Mouse (Mus musculus): ENCODE results near the gene C2cd5. TPM values are rescaled to one million over a fixed set of nuclear protein-coding genes. Genes with fewer than 3 reads are reported as not detected.
A peak's percentile ranks its signal among the peaks of the same experiment; 100 is the strongest.

Gene C2cd5
- total and polyA plus RNA-seq, 3 experiments: 16.2 to 47.6 (median 30.5) TPM

DNA sequence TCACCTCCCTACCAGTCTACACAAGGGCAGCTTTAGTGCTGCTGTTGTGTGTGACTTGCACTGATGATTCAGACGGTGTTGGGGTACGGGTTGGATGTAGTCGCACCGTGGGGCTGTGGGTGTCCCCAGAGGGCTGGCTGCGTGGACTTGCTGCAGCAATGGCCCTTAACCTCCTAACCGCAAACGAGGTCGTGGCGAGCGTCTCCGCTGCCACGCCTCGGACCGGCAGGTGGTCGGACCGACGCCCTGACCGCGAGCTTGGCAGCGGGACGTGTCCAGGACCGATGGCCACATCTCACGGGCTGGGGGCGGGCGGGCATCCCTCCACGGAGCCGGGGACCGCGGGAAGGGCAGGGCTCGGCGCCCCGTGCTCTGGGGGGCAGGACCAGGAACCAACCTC is 660 bp downstream of the C2cd5 start:
- Histone ChIP-seq H3K9ac (ENCODE audit: control insufficient read depth, low read depth, low read length, poor library complexity, severe bottlenecking) (peak overlapping the region; percentile 86), H3K79me2 (ENCODE audit: control insufficient read depth, insufficient read depth, low read length, poor library complexity) (peaks cover 16% of the 10 kb centered on the region), H3K4me1 (ENCODE audit: control insufficient read depth in 1 of 2, insufficient read depth in 2 of 2, low read length in 2 of 2) (peaks cover 0 to 9% of the 10 kb centered on the region in 2 experiments; a peak in 2 of 4 replicates), H3K36me3 (ENCODE audit: control insufficient read depth in 1 of 2, insufficient read depth in 2 of 2, low read length in 2 of 2) (peaks cover 0 to 4% of the 10 kb centered on the region in 2 experiments; a peak in 3 of 4 replicates), H3K4me3 (ENCODE audit: control insufficient read depth in 1 of 2, insufficient read depth in 1 of 2, low read depth in 2 of 2, low read length in 2 of 2) (peak overlapping the region; percentile 65 to 75), H3K9me3 (replicated peaks; ENCODE audit: insufficient read depth, low read length) (no peaks in the 10 kb centered on the region), H3K27me3 (ENCODE audit: control insufficient read depth in 1 of 2, insufficient read depth in 2 of 2, low read length in 2 of 2) (no peaks in the 10 kb centered on the region), H3K27ac (ENCODE audit: control insufficient read depth, low read depth, low read length) (peak overlapping the region; percentile 83)
- TF ChIP-seq SIN3A (IDR thresholded peaks at IDR 0.05; ENCODE audit: low read length) (0 out of 2 replicates have a peak, but pooled peaks have one; percentile 3), KAT2A (conservative IDR thresholded peaks at IDR 0.05; ENCODE audit: low read depth, low read length) (no peak), GABPA (IDR thresholded peaks at IDR 0.05; ENCODE audit: low read depth, low read length) (no peak)
- peak; percentile 67 for DNase-seq (ENCODE audit: low read depth, low spot score)

GRCm38 (mm10) chr6:143095126-143095525 is 4.8 kb downstream of the C2cd5 start:
- H3K27me3 ChIP-seq (ENCODE audit: control insufficient read depth in 1 of 2, insufficient read depth in 2 of 2, low read length in 2 of 2): no peaks in the 10 kb centered on the region
- H3K4me3 ChIP-seq (ENCODE audit: control insufficient read depth in 1 of 2, insufficient read depth in 1 of 2, low read depth in 2 of 2, low read length in 2 of 2): no peak overlapping the region
- no peak for DNase-seq (ENCODE audit: low read depth, low spot score)
- peaks cover 13% of the 10 kb centered on the region for H3K79me2 ChIP-seq (ENCODE audit: control insufficient read depth, insufficient read depth, low read length, poor library complexity)
- no peaks in the 10 kb centered on the region for H3K9me3 ChIP-seq (replicated peaks; ENCODE audit: insufficient read depth, low read length)
- H3K36me3 ChIP-seq (ENCODE audit: control insufficient read depth in 1 of 2, insufficient read depth in 2 of 2, low read length in 2 of 2): peaks cover 2 to 7% of the 10 kb centered on the region in 2 experiments; a peak in 3 of 4 replicates
- no peak for TF ChIP-seq ZKSCAN1 (IDR thresholded peaks at IDR 0.05; ENCODE audit: low read depth, low read length)
- TF ChIP-seq MAFK (IDR thresholded peaks at IDR 0.05; ENCODE audit: borderline replicate concordance, low read depth, low read length): no peak
- TF ChIP-seq RAD21 (IDR thresholded peaks at IDR 0.05; ENCODE audit: low read depth, low read length): no peak
- TF ChIP-seq MYB (IDR thresholded peaks at IDR 0.05; ENCODE audit: low read depth, low read length): no peak
- no peak for TF ChIP-seq ZNF384 (IDR thresholded peaks at IDR 0.05; ENCODE audit: low read depth, low read length)
- no peak overlapping the region for H3K9ac ChIP-seq (ENCODE audit: control insufficient read depth, low read depth, low read length, poor library complexity, severe bottlenecking)
- no peak overlapping the region for H3K27ac ChIP-seq (ENCODE audit: control insufficient read depth, low read depth, low read length)
- peaks cover 0 to 9% of the 10 kb centered on the region in 2 experiments; a peak in 2 of 4 replicates for H3K4me1 ChIP-seq (ENCODE audit: control insufficient read depth in 1 of 2, insufficient read depth in 2 of 2, low read length in 2 of 2)

GRCm38 (mm10) chr6:143092856-143093255 is 7.1 kb downstream of the C2cd5 start:
- H3K4me3 ChIP-seq (ENCODE audit: control insufficient read depth in 1 of 2, insufficient read depth in 1 of 2, low read depth in 2 of 2, low read length in 2 of 2): no peak overlapping the region
- H3K9ac ChIP-seq (ENCODE audit: control insufficient read depth, low read depth, low read length, poor library complexity, severe bottlenecking): no peak overlapping the region
- no peaks in the 10 kb centered on the region for H3K27me3 ChIP-seq (ENCODE audit: control insufficient read depth in 1 of 2, insufficient read depth in 2 of 2, low read length in 2 of 2)
- H3K27ac ChIP-seq (ENCODE audit: control insufficient read depth, low read depth, low read length): no peak overlapping the region
- H3K79me2 ChIP-seq (ENCODE audit: control insufficient read depth, insufficient read depth, low read length, poor library complexity): peaks cover 4% of the 10 kb centered on the region; the same call in 1 of the 2 replicates
- no peaks in the 10 kb centered on the region for H3K9me3 ChIP-seq (replicated peaks; ENCODE audit: insufficient read depth, low read length)
- H3K4me1 ChIP-seq (ENCODE audit: control insufficient read depth in 1 of 2, insufficient read depth in 2 of 2, low read length in 2 of 2): peaks cover 0 to 7% of the 10 kb centered on the region in 2 experiments; a peak in 1 of 4 replicates
- no peak for DNase-seq (ENCODE audit: low read depth, low spot score)
- peaks cover 3 to 7% of the 10 kb centered on the region in 2 experiments for H3K36me3 ChIP-seq (ENCODE audit: control insufficient read depth in 1 of 2, insufficient read depth in 2 of 2, low read length in 2 of 2)
- TF ChIP-seq NRF1 (IDR thresholded peaks at IDR 0.05; ENCODE audit: insufficient read depth, low read depth, low read length, poor library complexity, severe bottlenecking) (no peak), MXI1 (IDR thresholded peaks at IDR 0.05; ENCODE audit: low read depth, low read length) (no peak), ZNF384 (IDR thresholded peaks at IDR 0.05; ENCODE audit: low read depth, low read length) (no peak), MAFK (IDR thresholded peaks at IDR 0.05; ENCODE audit: borderline replicate concordance, low read depth, low read length) (no peak), MAZ (IDR thresholded peaks at IDR 0.05; ENCODE audit: low read depth, low read length) (no peak), ETS1 (IDR thresholded peaks at IDR 0.05; ENCODE audit: low read depth, low read length) (no peak), TCF12 (IDR thresholded peaks at IDR 0.05; ENCODE audit: low read depth, low read length) (peak; percentile 47), UBTF (IDR thresholded peaks at IDR 0.05; ENCODE audit: borderline replicate concordance, insufficient read depth, low read depth, low read length) (no peak), POLR2AphosphoS2 (IDR thresholded peaks at IDR 0.05; ENCODE audit: low read length) (no peak), USF2 (IDR thresholded peaks at IDR 0.05; ENCODE audit: borderline replicate concordance in 1 of 2, insufficient read depth in 1 of 2, low read depth in 1 of 2, low read length in 2 of 2) (no peak), BHLHE40 (IDR thresholded peaks at IDR 0.05; ENCODE audit: borderline replicate concordance, low read depth, low read length) (no peak), POLR2AphosphoS5 (IDR thresholded peaks at IDR 0.05; ENCODE audit: borderline replicate concordance, low read depth, low read length) (no peak), ZKSCAN1 (IDR thresholded peaks at IDR 0.05; ENCODE audit: low read depth, low read length) (no peak), MYB (IDR thresholded peaks at IDR 0.05; ENCODE audit: low read depth, low read length) (no peak), ELF1 (IDR thresholded peaks at IDR 0.05; ENCODE audit: low read depth, low read length) (no peak), RAD21 (IDR thresholded peaks at IDR 0.05; ENCODE audit: low read depth, low read length) (no peak), TBP (IDR thresholded peaks at IDR 0.05; ENCODE audit: low read depth, low read length) (no peak), MAX (IDR thresholded peaks at IDR 0.05; ENCODE audit: low read length) (no peak), POLR2A (IDR thresholded peaks at IDR 0.05; ENCODE audit: control insufficient read depth in 1 of 2, insufficient read depth in 1 of 2, low read depth in 1 of 2, low read length in 2 of 2, poor library complexity in 1 of 2) (no peak), MEF2A (IDR thresholded peaks at IDR 0.05; ENCODE audit: extremely low read depth, insufficient replicate concordance, low read depth, low read length, poor library complexity, severe bottlenecking) (no peak), CHD1 (IDR thresholded peaks at IDR 0.05; ENCODE audit: low read depth, low read length) (no peak)
